Mouse (Mus musculus) G1E (cell line): Measurements from ENCODE around the gene Hist1h2bj.

Source experiments
- CTCF ChIP-seq: IDR thresholded peaks from 2 replicates; pipeline ENCODE4 v1.5.1; 2012; ENCODE audit warnings: low read depth, low read length, inconsistent platforms, mixed read lengths
- GATA1 ChIP-seq: IDR thresholded peaks from 2 replicates; pipeline ENCODE4 v1.6.1; 2012; ENCODE audit warnings: borderline replicate concordance, low read length, inconsistent platforms, mixed read lengths
- GATA2 ChIP-seq: IDR thresholded peaks from 2 replicates; pipeline ENCODE4 v1.6.1; 2012; ENCODE audit warnings: low read depth, low read length, inconsistent platforms, borderline replicate concordance
- POLR2AphosphoS5 ChIP-seq: IDR thresholded peaks from 2 replicates; pipeline ENCODE4 v1.6.1; 2012; ENCODE audit warnings: low read depth, low read length, inconsistent platforms; ENCODE audit not compliant: insufficient replicate concordance
- TAL1 ChIP-seq: conservative IDR thresholded peaks from 2 replicates; pipeline ENCODE4 v1.6.1; 2012; ENCODE audit warnings: low read depth, low read length, inconsistent platforms, mixed read lengths

GRCm38 (mm10) chr13:22051523-22051859, 8.5 kb downstream of the Hist1h2bj start:
- no peak for TF ChIP-seq CTCF
- no peak for TF ChIP-seq GATA1
- no peak for TF ChIP-seq GATA2
- TF ChIP-seq POLR2AphosphoS5 = no peak
- no peak for TF ChIP-seq TAL1
